15 mouse cellular contexts compared by ENCODE assay signal in the genomic region with DNA sequence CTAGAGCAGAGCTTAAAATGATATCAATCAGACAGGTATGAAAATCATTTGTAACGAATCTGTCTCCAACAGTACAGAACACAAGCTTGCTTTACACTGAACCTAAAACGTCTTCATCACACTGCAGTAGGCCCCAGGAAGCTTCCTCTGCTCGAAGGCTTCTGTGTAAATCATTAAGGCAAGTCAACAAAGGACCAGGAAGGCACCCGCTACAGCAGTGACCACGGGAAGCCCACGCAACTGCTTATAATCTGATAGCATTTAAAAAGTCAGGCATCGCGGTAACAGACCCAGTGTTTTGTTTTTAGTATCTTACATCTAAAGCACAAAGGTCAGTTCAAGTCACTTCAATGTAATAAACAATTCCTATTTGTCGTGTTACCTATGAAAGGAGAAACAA.
DNase-seq lines count a peak whose midpoint lies in the region; ATAC-seq and TF ChIP-seq lines count a peak whose summit lies in the region.
"Had no signal": no experiment of that assay in that cellular context is flagged by ENCODE, and none has a peak within 500 bp of the region (broad histone marks: within the 10 kb centered on the region; RNA-seq: fewer than 3 reads in every experiment).

No protein-coding gene starts in this region.

- H3K4me2 ChIP-seq in lung, postnatal 0 days (replicated peaks; ENCODE audit: low read depth, low read length), result no peak overlapping the region
- no peak overlapping the region for H3K4me2 ChIP-seq in neural tube, embryonic 15.5 days
- H3K4me2 ChIP-seq: embryonic facial prominence, embryonic 12.5 days; lung, embryonic 15.5 days; midbrain, embryonic 11.5 days had no signal

- no peaks in the 10 kb centered on the region for H3K4me1 ChIP-seq in lung, postnatal 0 days (ENCODE audit: insufficient read depth, low read depth, low read length)
- H3K4me1 ChIP-seq in kidney, adult 2 months (ENCODE audit: control insufficient read depth, insufficient read depth, low read length), result no peaks in the 10 kb centered on the region
- no peaks in the 10 kb centered on the region for H3K4me1 ChIP-seq in neural tube, embryonic 15.5 days
- H3K4me1 ChIP-seq: embryonic facial prominence, embryonic 12.5 days; lung, embryonic 15.5 days had no signal

- H3K27ac ChIP-seq in lung, postnatal 0 days (ENCODE audit: low read length), result no peak overlapping the region
- no peak overlapping the region for H3K27ac ChIP-seq in kidney, adult 2 months (ENCODE audit: insufficient read depth, low read depth, low read length)
- peak overlapping the region; percentile 7; the same call in 1 of the 2 replicates for H3K27ac ChIP-seq in neural tube, embryonic 15.5 days (replicated peaks)
- H3K27ac ChIP-seq: embryonic facial prominence, embryonic 12.5 days; lung, embryonic 15.5 days had no signal

- H3K9me3 ChIP-seq in lung, postnatal 0 days (ENCODE audit: low read length), result no peaks in the 10 kb centered on the region
- H3K9me3 ChIP-seq in neural tube, embryonic 15.5 days (replicated peaks), result no peaks in the 10 kb centered on the region
- H3K9me3 ChIP-seq: embryonic facial prominence, embryonic 12.5 days; lung, embryonic 15.5 days had no signal

- TF ChIP-seq CTCF in lung, postnatal 0 days (IDR thresholded peaks at IDR 0.05), result no peak
- no peak for TF ChIP-seq CTCF in kidney, adult 2 months (conservative IDR thresholded peaks at IDR 0.05; ENCODE audit: insufficient read depth, insufficient read length, low read depth, low read length)

- no peak for TF ChIP-seq POLR2A in kidney, adult 2 months (IDR thresholded peaks at IDR 0.05; ENCODE audit: low read depth, low read length)

- WGBS in lung, postnatal 0 days, result 47% methylated on average over 9 of the region's 9 CpGs
- 21% methylated on average over 9 of the region's 9 CpGs for WGBS in kidney, adult 2 months
- WGBS in neural tube, embryonic 15.5 days, result 12% methylated on average over 9 of the region's 9 CpGs

- peak; percentile 22 for DNase-seq in embryo, embryonic 11 days
- DNase-seq in embryo, embryonic 9.5 days (ENCODE audit: extremely low spot score), result no peak
- peak; percentile 10 for DNase-seq in lung, postnatal 25 days (ENCODE audit: low spot score)
- no peak for DNase-seq in lung, postnatal 0 days (ENCODE audit: low spot score)
- peak; percentile 34 for DNase-seq in kidney, adult 2 months
- no peak for DNase-seq in cerebellum, adult 9-11 months
- DNase-seq in B cell, adult 2 months, result no peak
- DNase-seq: cerebellum, adult 18-20 months; liver; right cerebral cortex, adult 18-20 months had no signal

- H3K4me3 ChIP-seq in lung, postnatal 0 days (ENCODE audit: low read depth, low read length), result no peak overlapping the region
- no peak overlapping the region for H3K4me3 ChIP-seq in kidney, adult 2 months (ENCODE audit: insufficient read depth, low read depth, low read length)
- H3K4me3 ChIP-seq in neural tube, embryonic 15.5 days (replicated peaks), result no peak overlapping the region
- H3K4me3 ChIP-seq: embryonic facial prominence, embryonic 12.5 days; lung, embryonic 15.5 days had no signal

- no peak for ATAC-seq in lung, postnatal 0 days
- ATAC-seq in neural tube, embryonic 15.5 days (ENCODE audit: low FRiP score), result no peak
- ATAC-seq: activated CD4-positive, CD25-positive, alpha-beta regulatory T cell, adult 4 months had no signal

- no peaks in the 10 kb centered on the region for H3K27me3 ChIP-seq in lung, postnatal 0 days (replicated peaks; ENCODE audit: insufficient read depth, low read length)
- H3K27me3 ChIP-seq in kidney, adult 2 months (replicated peaks; ENCODE audit: control insufficient read depth, insufficient read depth, low read length), result no peaks in the 10 kb centered on the region
- no peaks in the 10 kb centered on the region for H3K27me3 ChIP-seq in neural tube, embryonic 15.5 days (replicated peaks)
- H3K27me3 ChIP-seq: embryonic facial prominence, embryonic 12.5 days; lung, embryonic 15.5 days had no signal

- H3K36me3 ChIP-seq in lung, postnatal 0 days (ENCODE audit: insufficient read depth, low read length), result peaks cover 23% of the 10 kb centered on the region
- no peaks in the 10 kb centered on the region; the same call in 1 of the 2 replicates for H3K36me3 ChIP-seq in kidney, adult 2 months (ENCODE audit: control insufficient read depth, insufficient read depth, low read length)
- peaks cover 48% of the 10 kb centered on the region for H3K36me3 ChIP-seq in neural tube, embryonic 15.5 days

- TF ChIP-seq EP300 in lung, postnatal 0 days (IDR thresholded peaks at IDR 0.05), result no peak

- H3K9ac ChIP-seq in lung, postnatal 0 days (replicated peaks; ENCODE audit: low read depth), result no peak overlapping the region
- H3K9ac ChIP-seq in neural tube, embryonic 15.5 days (replicated peaks), result no peak overlapping the region
- H3K9ac ChIP-seq: embryonic facial prominence, embryonic 12.5 days; lung, embryonic 15.5 days had no signal

Comparison
In these comparisons a context has a peak if more than half of its experiments do, and no peak if none do; other contexts are left out.
1. DNase-seq: peak in embryo, embryonic 11 days (single experiment), lung, postnatal 25 days (single experiment) and kidney, adult 2 months (single experiment); none in embryo, embryonic 9.5 days (single experiment), lung, postnatal 0 days (single experiment), cerebellum, adult 9-11 months (single experiment) and B cell, adult 2 months (0 of 2).